Mouse (Mus musculus) lung, postnatal 4 days (tissue): ENCODE data around the gene Olfr31.

Experiments used
- DNase-seq, 2 experiments: peaks; one replicate each; pipeline ENCODE4 v3.0.0; 2021

The Olfr31 gene

GRCm38 (mm10) chr14:14322528-14322927 lies at the start of gene Olfr31:
Olfr31 (plus strand) TSS chr14:14322828.
- DNase-seq = no peak

GRCm38 (mm10) chr14:14294426-14294825 lies 28.2 kb upstream of the Olfr31 start:
- DNase-seq = peak; percentile 42 to 49

GRCm38 (mm10) chr14:14308938-14309337 lies 13.7 kb upstream of the Olfr31 start:
- no peak for DNase-seq

GRCm38 (mm10) chr14:14309416-14309815 lies 13.2 kb upstream of the Olfr31 start:
- DNase-seq = no peak

DNA sequence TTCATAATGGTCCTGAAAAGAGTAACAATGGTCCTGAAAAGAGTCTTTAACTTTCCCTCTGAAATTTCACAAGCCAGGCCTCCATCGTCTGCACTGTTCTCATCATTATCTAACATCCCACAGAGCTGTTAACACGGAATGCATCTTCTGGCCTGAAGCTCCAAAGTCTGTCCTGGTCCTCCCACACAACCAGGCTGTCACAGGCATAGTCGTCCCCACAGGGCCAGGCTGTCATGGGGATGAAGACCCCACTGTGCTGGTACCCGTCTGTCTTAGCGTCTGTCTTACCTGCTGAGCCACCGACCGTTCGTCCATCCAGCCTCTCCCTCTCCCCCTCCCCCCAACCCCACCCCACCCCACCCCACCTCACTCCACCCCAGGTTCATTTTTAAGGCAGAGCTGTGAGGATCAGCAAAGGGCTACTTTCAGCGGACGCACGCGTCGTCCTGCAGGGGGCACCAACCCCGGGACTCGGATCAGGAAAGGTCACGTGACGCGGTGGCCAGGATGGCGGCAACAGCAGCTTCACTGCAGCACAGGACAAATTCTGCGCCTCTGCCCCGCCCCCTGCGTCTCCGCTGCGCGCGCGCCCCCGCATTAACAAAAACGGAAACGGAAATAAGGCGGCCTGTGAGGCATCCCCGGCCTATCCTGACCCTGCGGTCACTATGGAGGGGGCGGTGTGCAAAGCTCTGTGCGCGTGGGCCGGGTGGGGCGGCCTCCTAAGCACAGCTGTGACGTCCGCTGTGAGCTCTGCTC lies 22.7 kb downstream of the Olfr31 start:
- DNase-seq = peak; percentile 96 to 97

GRCm38 (mm10) chr14:14345948-14346812 lies 23.6 kb downstream of the Olfr31 start, which contains the start of gene Il3ra:
Il3ra (plus strand) TSS chr14:14346275.
- DNase-seq = peak; percentile 85 to 90

DNA sequence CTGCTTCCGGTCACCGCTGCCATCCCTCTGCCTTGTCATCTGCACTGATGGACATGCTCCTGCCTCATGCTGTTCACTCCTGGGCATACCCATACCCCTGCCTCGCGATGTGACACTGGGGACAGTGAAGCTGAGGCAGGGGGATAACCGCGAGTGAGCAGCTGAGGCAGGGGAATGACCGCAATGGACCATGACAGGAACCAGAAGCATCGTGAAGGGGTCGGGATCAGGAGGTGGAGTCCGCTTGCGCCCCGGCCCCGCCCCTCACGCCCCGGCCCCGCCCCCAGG lies 24.1 kb downstream of the Olfr31 start:
- no peak for DNase-seq

- peak; percentile 42 to 50 for DNase-seq
These were observed 24.7 kb downstream of the Olfr31 start for GRCm38 (mm10) chr14:14347151-14347835.

- DNase-seq = peak; percentile 40 to 43
These were observed 25.4 kb downstream of the Olfr31 start for GRCm38 (mm10) chr14:14347836-14348621.

GRCm38 (mm10) chr14:14348674-14349401 lies 26.2 kb downstream of the Olfr31 start:
- peak in 1 of 2 experiments; percentile 28 for DNase-seq

DNA sequence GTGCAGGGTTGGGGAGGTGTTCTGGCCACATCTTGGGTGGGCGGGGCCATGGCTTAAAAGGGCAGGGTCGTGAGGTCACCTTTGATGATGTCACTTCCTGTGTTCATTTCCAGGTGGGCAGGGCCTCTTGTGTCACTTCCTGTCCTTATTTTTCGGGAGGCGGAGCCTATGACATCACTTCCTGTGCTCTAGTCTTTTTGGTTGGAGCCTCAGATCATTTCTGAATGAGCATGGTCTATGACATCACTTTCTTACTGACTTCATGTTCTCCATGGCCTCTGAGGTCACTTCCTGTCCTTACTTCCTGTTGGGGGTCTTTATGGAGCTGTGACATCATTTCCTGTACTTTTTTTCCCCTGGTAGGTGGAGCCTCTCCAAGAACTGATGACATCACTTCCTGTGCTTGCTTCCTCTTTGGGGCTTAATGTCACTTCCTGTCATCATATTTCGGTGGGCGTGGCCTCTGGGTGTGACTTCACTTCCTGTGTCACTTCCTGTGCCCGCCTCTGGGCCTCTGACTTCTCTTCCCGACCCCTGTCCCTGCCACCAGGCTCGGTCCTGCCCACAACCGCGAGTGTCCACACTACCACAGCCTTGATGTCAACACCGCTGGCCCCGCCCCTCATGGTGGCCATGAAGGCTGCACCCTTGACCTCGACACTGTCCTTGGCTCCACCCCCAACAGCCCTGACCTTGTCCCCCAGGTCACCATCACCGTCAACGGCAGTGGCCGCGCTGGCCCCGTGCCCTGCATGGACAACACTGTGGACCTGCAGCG lies 27.0 kb downstream of the Olfr31 start:
- DNase-seq = peak; percentile 16 to 35

- peak in 1 of 2 experiments; percentile 23 for DNase-seq
These were observed 27.9 kb downstream of the Olfr31 start for GRCm38 (mm10) chr14:14350263-14351147.

- no peak for DNase-seq
These were observed 28.5 kb downstream of the Olfr31 start for GRCm38 (mm10) chr14:14351148-14351455.

GRCm38 (mm10) chr14:14351721-14352590 lies 29.3 kb downstream of the Olfr31 start:
- peak in 1 of 2 experiments; percentile 23 for DNase-seq

GRCm38 (mm10) chr14:14352606-14353005 lies 30.0 kb downstream of the Olfr31 start:
- DNase-seq = no peak

DNA sequence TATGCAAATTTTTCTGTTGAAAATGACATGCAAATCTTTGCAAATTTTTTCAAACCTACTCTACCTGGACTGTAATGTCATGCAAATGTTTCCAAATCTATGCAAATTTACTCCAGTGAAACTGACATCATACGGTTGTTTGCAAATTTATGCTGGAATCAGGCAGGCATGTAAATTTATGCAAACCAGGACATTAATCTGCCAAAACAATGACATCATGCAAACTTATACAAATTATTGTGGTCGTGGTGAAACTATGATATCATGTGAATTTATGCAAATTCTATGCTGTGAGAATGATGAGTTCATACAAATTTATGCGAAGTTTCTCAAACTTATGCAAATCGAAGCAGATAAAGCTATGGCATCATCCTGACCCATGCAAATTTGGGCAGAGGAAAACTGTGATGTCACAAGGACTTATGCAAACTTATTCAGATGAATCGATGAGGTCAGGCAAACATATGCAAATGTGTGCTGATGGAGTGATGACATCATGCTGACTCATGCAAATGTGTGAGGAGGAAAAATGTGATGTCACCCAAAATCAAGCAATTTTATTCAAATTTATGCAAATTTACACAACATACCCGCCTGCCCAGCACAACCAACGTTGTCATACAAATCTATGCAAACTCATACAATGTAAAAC lies 30.6 kb downstream of the Olfr31 start:
- DNase-seq = no peak

DNA sequence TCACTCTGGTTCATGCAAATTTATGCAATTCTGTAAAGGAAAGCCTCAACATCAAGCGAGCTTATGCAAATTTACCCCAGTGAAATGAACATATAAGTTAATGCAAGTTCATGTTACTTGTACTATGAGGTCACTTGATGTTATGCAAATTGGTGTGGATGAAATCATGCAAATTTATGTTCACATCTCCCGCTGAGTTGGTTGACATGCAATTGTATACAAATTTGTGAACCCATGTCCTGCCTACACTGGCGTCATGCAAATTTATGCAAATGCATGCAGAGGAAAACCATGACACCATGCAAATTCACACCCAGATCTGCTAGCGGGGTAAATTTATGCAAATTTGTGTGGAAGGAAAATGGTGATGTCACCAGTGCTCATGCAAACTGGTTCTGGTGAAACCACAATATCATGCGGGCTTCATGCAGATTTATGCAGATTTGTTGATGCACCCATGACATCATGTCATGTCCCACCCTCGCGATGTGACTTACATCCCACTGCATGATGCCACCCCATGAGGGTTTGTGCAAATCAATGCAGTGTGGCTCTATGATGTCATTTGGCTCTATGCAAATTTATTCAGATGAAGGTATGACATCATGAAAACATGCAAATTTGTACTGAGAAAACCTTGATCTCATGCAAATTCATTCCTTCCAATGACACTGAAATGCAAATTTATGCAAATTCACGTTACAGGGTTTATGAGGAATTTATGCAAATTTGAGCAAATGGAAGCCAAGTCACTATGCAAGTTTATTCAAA lies 31.3 kb downstream of the Olfr31 start:
- no peak for DNase-seq
